Mouse (Mus musculus): ENCODE measurements around the gene Orc5.

- TF ChIP-seq CTCF (IDR thresholded peaks at IDR 0.05; ENCODE audit: low read depth), result no peak
- no peak for TF ChIP-seq EP300 (IDR thresholded peaks at IDR 0.05; ENCODE audit: low read depth)
Observed at GRCm38 (mm10) chr5:22589370-22589966, 39.2 kb upstream of the Orc5 start.
